Comparison of ENCODE assay signal across 8 mouse cellular contexts in the genomic region with DNA sequence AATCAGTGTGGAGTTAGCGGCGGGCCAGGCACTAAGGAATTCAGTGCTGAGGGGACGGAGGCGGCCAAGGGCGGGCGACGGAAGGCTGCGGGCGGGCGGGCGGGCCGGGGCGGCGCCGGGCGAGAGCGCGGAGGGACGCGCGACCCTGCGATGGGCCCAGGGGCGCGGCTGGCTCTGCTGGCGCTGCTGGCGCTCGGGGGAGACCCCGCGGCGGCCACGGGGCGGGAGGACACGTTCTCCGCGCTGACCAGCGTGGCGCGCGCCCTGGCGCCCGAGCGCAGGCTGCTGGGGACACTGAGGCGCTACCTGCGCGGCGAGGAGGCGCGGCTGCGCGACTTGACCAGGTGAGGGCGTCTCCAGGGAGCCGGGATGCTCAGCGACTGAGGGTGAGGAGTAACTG. TPM values are rescaled to one million over a fixed set of nuclear protein-coding genes. Genes with fewer than 3 reads are reported as not detected.
DNase-seq lines count a peak whose midpoint lies in the region; ATAC-seq and TF ChIP-seq lines count a peak whose summit lies in the region.

A gene (plus strand): TSS at position 138 of the 400 bp plus-strand sequence.

- H3K27me3 ChIP-seq in hindbrain, embryonic 15.5 days: no peaks in the 10 kb centered on the region
- H3K27me3 ChIP-seq in testis, adult 2 months (ENCODE audit: control insufficient read depth, insufficient read depth, low read length): no peaks in the 10 kb centered on the region

- TF ChIP-seq POLR2A in testis, adult 2 months (IDR thresholded peaks at IDR 0.05; ENCODE audit: control insufficient read depth, low read depth, low read length): no peak

- H3K36me3 ChIP-seq in hindbrain, embryonic 15.5 days: no peaks in the 10 kb centered on the region
- no peaks in the 10 kb centered on the region for H3K36me3 ChIP-seq in testis, adult 2 months (ENCODE audit: control insufficient read depth, insufficient read depth, low read length)

- no peak for TF ChIP-seq CTCF in testis, adult 2 months (IDR thresholded peaks at IDR 0.05; ENCODE audit: control insufficient read depth, insufficient read depth, insufficient replicate concordance, low read depth, low read length)

- peaks cover 19% of the 10 kb centered on the region for H3K4me1 ChIP-seq in hindbrain, embryonic 15.5 days (replicated peaks)
- H3K4me1 ChIP-seq in testis, adult 2 months (ENCODE audit: control insufficient read depth, insufficient read depth, low read length): peaks cover 17% of the 10 kb centered on the region

- peak within 1 kb of the TSS; percentile 55 for H3K9ac ChIP-seq in hindbrain, embryonic 15.5 days

- H3K4me2 ChIP-seq in hindbrain, embryonic 15.5 days: peak within 1 kb of the TSS; percentile 98

- ATAC-seq in hindbrain, embryonic 15.5 days (ENCODE audit: low FRiP score, low read depth): peak; percentile 65

- no peaks in the 10 kb centered on the region for H3K9me3 ChIP-seq in hindbrain, embryonic 15.5 days

- peak within 1 kb of the TSS; percentile 59 for H3K27ac ChIP-seq in hindbrain, embryonic 15.5 days (replicated peaks)
- no peak within 1 kb of the TSS for H3K27ac ChIP-seq in testis, adult 2 months (ENCODE audit: control insufficient read depth, insufficient read depth, low read depth, low read length)

- peak within 1 kb of the TSS; percentile 54 for H3K4me3 ChIP-seq in hindbrain, embryonic 15.5 days
- H3K4me3 ChIP-seq in testis, adult 2 months (ENCODE audit: control insufficient read depth, low read depth, low read length): peak within 1 kb of the TSS; percentile 48

- under 1% methylated on average over 52 of the region's 53 CpGs for WGBS in hindbrain, embryonic 15.5 days

- DNase-seq in cerebellum, adult 18-20 months: peak; percentile 9 to 16
- no peak for DNase-seq in cerebellum, adult 9-11 months
- peak; percentile 18 for DNase-seq in thymus, postnatal 14 days
- DNase-seq in thymus, postnatal 0 days (ENCODE audit: low spot score): no peak
- DNase-seq in lung, postnatal 14 days: peak; percentile 48
- DNase-seq in left cerebral cortex, adult 9 months (ENCODE audit: low spot score in 2 of 2): no peak

RNA-seq across cellular contexts. Expression of the gene that starts here (rescaled TPM):
- 2.7 and 3.0 TPM in 2 replicates for polyA plus RNA-seq in thymus, postnatal 0 days (2015; fragmentation: Nextera tagmentation; extraction: Ambion mirVana)
- 7.3 and 10.8 TPM in 2 replicates for polyA plus RNA-seq in hindbrain, embryonic 15.5 days (2015; fragmentation: Nextera tagmentation; extraction: Ambion mirVana)
- 0.23 and 1.4 TPM in 2 replicates for polyA plus RNA-seq in testis, adult 2 months (2012; rRNA removed)

Comparison
In these comparisons a context has a peak if more than half of its experiments do, and no peak if none do; other contexts are left out.
1. DNase-seq: peak in cerebellum, adult 18-20 months (2 of 2), thymus, postnatal 14 days (single experiment) and lung, postnatal 14 days (single experiment); none in cerebellum, adult 9-11 months (single experiment), thymus, postnatal 0 days (single experiment) and left cerebral cortex, adult 9 months (0 of 2).